Mouse (Mus musculus) liver, embryonic 13.5 days (tissue): ENCODE measurements around the gene Plcg1. TPM values are rescaled to one million over a fixed set of nuclear protein-coding genes. Genes with fewer than 3 reads are reported as not detected.

Experiments used
- ATAC-seq: fragments of 200-750 bp; cut with Nextera tagmentation; 2 replicates; pipeline ENCODE4 v1.8.0; 2017; ENCODE audit warnings: low read depth, mild to moderate bottlenecking, moderate number of reproducible peaks, moderate library complexity
- DNase-seq: peaks from one replicate; pipeline ENCODE4 v3.0.0; 2022
- H3K27ac ChIP-seq: fragments of 300-500 bp; sonication (generic); 2 replicates; pipeline ENCODE4 v1.5.1; 2015; ENCODE audit warnings: moderate library complexity, mild to moderate bottlenecking, inconsistent platforms
- H3K27me3 ChIP-seq: fragments of 300-500 bp; sonication (generic); 2 replicates; pipeline ENCODE4 v1.6.1; 2015; ENCODE audit warnings: mild to moderate bottlenecking, inconsistent platforms
- H3K36me3 ChIP-seq: fragments of 300-500 bp; sonication (generic); 2 replicates; pipeline ENCODE4 v1.6.1; 2015; ENCODE audit warnings: mild to moderate bottlenecking, inconsistent platforms
- H3K4me1 ChIP-seq: fragments of 300-500 bp; sonication (generic); replicated peaks from 2 replicates; pipeline ENCODE4 v1.6.1; 2015; ENCODE audit warnings: inconsistent platforms
- H3K4me2 ChIP-seq: fragments of 300-500 bp; sonication (generic); 2 replicates; pipeline ENCODE4 v1.6.1; 2015; ENCODE audit warnings: inconsistent platforms, mild to moderate bottlenecking, moderate library complexity
- H3K4me3 ChIP-seq: fragments of 300-500 bp; sonication (generic); replicated peaks from 2 replicates; pipeline ENCODE4 v1.5.1; 2015; ENCODE audit warnings: mild to moderate bottlenecking, inconsistent platforms
- H3K9ac ChIP-seq: fragments of 300-500 bp; sonication (generic); 2 replicates; pipeline ENCODE4 v1.6.1; 2015; ENCODE audit warnings: mild to moderate bottlenecking, inconsistent platforms
- H3K9me3 ChIP-seq: fragments of 300-500 bp; sonication (generic); replicated peaks from 2 replicates; pipeline ENCODE4 v1.6.1; 2016; ENCODE audit warnings: inconsistent platforms
- WGBS: fragments of 180-500 bp; shearing (Covaris S2); methylation state at CpG from one replicate; pipeline ENCODE4 v1.1.7; 2015; ENCODE audit not compliant: insufficient replicate concordance; 5-methylcytosine and 5-hydroxymethylcytosine counted together
- polyA plus RNA-seq: library from polyadenylated mRNA; unstranded; fragments of >200 nt; fragmentation: Nextera tagmentation; extraction: Ambion mirVana; gene quantifications from 2 replicates; pipeline ENCODE4 v1.2.1, GENCODE M21; 2015

Plcg1 gene
- polyA plus RNA-seq, 1 experiment from 2014 or later, result 5.2 TPM

DNA sequence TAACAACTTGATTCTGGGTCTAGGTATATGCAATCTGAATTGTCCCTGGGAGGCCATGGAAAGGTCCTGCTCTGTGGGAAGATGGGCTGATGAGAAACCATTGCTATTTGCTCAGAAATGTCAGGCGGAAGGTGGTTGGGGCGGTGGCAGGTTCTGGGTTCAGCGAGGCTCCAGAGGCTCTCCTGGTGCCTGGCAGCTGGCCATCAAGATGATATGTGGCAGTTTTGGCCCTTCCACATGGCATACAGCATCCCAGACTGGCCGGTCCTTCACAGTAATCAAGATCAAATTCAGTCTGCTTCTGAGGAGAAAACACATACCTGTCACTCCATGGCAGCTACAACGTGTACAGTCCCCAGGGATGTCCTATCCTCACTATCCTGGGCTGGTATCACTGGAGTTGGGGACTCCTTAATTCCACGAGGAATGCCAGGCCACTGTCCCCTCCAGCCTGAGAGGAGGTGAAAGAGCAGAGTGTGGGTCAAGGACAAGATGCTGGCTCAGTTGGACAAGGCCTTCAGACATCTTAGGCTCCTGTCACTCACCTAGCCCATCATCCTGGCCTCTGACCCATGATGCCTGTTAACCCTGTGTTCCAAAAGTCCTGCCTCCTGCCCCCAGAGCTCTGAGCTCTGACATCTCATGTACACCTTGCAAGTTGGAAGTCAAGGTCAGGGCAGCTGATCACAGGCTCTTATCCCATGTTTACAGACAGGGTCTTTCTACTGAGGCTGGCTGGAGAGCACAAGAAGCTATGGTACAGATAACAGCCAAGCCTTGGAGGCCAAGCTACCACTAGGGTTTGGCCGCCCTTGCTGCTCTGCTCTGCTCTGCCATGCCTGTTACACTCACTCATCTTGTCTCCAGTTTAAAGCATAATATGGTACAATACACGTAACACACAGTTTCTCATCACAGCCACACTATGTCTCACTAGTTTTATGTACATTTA, 40.5 kb downstream of the Plcg1 start:
- H3K4me3 ChIP-seq, result no peak overlapping the region
- no peak overlapping the region for H3K27ac ChIP-seq
- H3K9ac ChIP-seq, result no peak overlapping the region
- no peak overlapping the region for H3K4me2 ChIP-seq
- H3K27me3 ChIP-seq, result no peaks in the 10 kb centered on the region
- DNase-seq (no peak), ATAC-seq (no peak)
- 60% methylated on average over 8 of the region's 8 CpGs for WGBS
- no peaks in the 10 kb centered on the region for H3K4me1 ChIP-seq
- no peaks in the 10 kb centered on the region for H3K9me3 ChIP-seq
- no peaks in the 10 kb centered on the region for H3K36me3 ChIP-seq

DNA sequence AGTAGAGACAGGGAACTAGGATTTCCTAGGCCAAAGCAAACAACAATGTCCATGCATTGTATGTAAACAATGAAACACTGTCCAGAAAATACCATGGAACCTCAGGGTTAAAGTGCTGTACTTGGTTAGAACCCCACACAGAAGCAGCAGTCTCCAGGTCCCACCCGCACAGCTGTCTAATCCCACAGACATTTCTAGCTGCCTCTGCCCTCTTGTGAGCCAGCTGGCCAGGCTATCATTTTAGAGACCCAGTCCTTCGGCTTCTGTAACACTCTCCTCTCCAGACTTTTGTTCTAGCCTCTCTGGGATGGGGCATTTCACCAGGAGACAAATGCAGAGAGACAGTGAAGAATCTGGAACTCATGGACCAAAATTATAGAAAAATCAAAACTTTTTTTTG, 46.9 kb downstream of the Plcg1 start:
- no peak overlapping the region for H3K9ac ChIP-seq
- no peak overlapping the region for H3K27ac ChIP-seq
- no peaks in the 10 kb centered on the region for H3K4me1 ChIP-seq
- DNase-seq, result no peak
- no peak overlapping the region for H3K4me2 ChIP-seq
- no peaks in the 10 kb centered on the region for H3K36me3 ChIP-seq
- H3K4me3 ChIP-seq, result no peak overlapping the region
- WGBS, result 64% methylated on average over 2 of the region's 2 CpGs
- no peak for ATAC-seq
- no peaks in the 10 kb centered on the region for H3K27me3 ChIP-seq
- H3K9me3 ChIP-seq, result no peaks in the 10 kb centered on the region

DNA sequence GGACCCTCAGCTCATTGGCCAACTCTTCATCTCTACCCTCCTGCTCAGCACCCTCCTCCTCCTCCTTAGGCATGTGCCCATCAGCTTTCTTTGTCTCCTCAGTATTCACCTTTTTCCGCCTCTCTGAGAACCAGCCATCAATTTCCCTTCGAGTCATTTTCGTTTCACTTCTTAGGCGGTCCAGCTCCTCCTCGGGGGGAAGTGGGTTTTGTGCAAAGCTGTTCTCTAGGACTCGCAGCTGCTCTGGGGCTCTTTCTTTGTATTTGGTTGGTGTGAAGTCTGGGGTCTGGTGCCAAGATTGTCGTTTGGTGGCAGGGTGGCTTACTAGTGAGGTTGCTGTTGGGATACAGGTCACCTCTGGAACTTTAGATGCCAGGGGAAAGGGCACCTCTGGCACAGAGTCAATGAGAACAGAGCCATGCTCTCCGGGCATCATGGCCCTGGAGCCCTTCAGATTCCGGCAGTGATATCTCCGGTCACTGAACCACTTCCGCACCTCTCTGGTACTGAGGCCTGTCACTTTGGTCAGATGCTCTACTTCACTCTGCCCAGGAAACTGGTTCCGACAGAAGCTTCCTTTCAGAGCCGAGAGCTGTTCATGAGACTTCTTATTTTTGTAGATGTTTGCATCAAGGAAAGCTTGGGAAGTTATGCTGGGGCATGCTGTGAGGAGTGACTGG, 49.2 kb downstream of the Plcg1 start:
- H3K27ac ChIP-seq, result no peak overlapping the region
- no peak overlapping the region for H3K4me3 ChIP-seq
- H3K4me2 ChIP-seq, result no peak overlapping the region
- no peaks in the 10 kb centered on the region for H3K27me3 ChIP-seq
- 70% methylated on average over 13 of the region's 13 CpGs for WGBS
- no peak for ATAC-seq
- no peak overlapping the region for H3K9ac ChIP-seq
- H3K9me3 ChIP-seq, result no peaks in the 10 kb centered on the region
- H3K36me3 ChIP-seq, result no peaks in the 10 kb centered on the region
- H3K4me1 ChIP-seq, result no peaks in the 10 kb centered on the region
- DNase-seq, result no peak

DNA sequence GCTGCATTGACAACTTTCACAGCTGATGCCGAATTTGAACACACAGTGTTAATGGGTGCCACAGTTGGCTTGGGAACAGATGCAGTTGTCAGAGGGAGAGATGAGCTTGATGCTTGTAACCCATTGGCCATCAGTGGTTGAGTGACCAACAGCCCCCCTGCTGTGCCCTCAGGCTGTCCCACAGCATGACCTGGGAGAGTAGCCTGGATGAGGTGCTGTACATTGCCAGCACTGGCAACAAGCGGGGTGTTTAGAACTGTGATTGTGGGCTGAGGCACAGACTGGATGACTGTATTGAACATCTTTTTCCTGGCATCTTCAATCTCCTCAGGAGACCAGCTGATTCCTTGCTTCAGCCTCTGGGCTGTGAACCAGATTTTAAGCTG, 49.7 kb downstream of the Plcg1 start:
- WGBS, result 70% methylated on average over 2 of the region's 2 CpGs
- H3K9ac ChIP-seq, result no peak overlapping the region
- DNase-seq (no peak), ATAC-seq (no peak)
- no peaks in the 10 kb centered on the region for H3K9me3 ChIP-seq
- H3K27ac ChIP-seq, result no peak overlapping the region
- H3K4me1 ChIP-seq, result no peaks in the 10 kb centered on the region
- no peaks in the 10 kb centered on the region for H3K27me3 ChIP-seq
- H3K4me2 ChIP-seq, result no peak overlapping the region
- H3K4me3 ChIP-seq, result no peak overlapping the region
- no peaks in the 10 kb centered on the region for H3K36me3 ChIP-seq

DNA sequence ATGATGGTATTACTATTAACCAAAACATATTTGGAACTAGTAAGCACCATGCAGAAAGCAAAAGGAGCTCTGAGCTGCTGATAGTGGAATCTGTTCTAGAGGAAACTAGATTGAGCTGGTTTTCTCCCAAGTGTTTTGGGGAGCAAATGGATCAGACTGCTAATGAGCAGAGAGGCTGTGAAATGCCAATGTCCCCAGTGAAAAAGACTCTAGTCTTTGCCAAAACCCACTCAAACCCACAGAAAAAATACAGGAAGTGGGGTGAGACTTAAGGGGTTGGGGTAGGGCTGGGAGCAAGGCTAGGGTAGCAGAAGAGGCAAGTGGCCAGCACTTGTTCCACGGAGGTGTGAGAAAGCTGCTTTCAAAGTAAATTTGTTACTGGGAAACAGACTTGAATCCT, 55.2 kb downstream of the Plcg1 start:
- ATAC-seq (no peak), DNase-seq (no peak)
- Histone ChIP-seq H3K27me3 (no peaks in the 10 kb centered on the region), H3K9me3 (no peaks in the 10 kb centered on the region), H3K27ac (no peak overlapping the region), H3K36me3 (no peaks in the 10 kb centered on the region), H3K4me2 (no peak overlapping the region), H3K4me3 (no peak overlapping the region), H3K4me1 (no peaks in the 10 kb centered on the region), H3K9ac (no peak overlapping the region)
- WGBS, result 57% methylated on average over 1 of the region's 1 CpGs

DNA sequence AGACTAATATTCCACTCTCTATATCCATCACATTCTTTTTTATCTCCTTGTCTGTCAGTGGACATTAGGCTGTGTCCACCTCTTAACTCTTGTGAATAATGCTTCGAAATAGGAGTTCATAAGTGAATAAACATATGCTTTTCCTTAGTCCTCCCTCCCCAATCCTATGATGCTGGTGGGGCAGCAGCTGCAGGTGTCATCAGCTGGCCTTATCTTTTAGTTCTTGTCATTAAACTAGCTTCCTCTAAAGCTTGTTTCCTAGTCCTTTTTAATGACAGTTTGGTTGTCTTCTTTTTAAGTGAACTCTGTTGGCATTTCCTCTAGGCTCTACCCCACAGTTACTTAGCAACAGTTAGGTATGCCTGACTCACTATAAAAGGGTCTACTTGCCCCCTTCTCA, 57.9 kb downstream of the Plcg1 start:
- Histone ChIP-seq H3K4me2 (no peak overlapping the region), H3K27ac (no peak overlapping the region), H3K4me3 (no peak overlapping the region), H3K9ac (no peak overlapping the region), H3K27me3 (no peaks in the 10 kb centered on the region), H3K36me3 (no peaks in the 10 kb centered on the region), H3K9me3 (no peaks in the 10 kb centered on the region), H3K4me1 (no peaks in the 10 kb centered on the region)
- DNase-seq, result no peak
- no peak for ATAC-seq
- WGBS, result 49% methylated on average over 1 of the region's 1 CpGs

DNA sequence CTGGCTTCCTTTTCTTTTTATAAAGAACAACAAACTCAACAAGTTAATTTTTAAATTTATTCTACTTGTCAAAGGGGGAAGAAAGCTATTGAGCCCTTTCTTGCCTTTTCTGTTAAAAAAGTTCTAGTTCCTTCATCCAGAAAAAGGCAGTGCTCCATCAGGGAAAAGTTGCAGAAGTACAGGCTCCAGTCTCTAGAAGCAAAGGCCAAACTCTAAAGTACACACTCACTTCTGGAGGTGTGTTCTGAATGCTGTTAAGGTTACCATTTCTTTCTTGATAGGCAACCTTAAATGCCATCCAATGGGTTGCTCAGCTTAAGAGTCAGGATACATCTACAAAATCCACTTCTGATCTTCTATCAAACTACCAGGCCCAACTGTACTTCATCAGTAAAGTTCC, 58.6 kb downstream of the Plcg1 start:
- Histone ChIP-seq H3K27me3 (no peaks in the 10 kb centered on the region), H3K4me3 (no peak overlapping the region), H3K4me2 (no peak overlapping the region), H3K9ac (no peak overlapping the region), H3K36me3 (no peaks in the 10 kb centered on the region), H3K27ac (no peak overlapping the region), H3K4me1 (no peaks in the 10 kb centered on the region), H3K9me3 (no peaks in the 10 kb centered on the region)
- DNase-seq (no peak), ATAC-seq (no peak)

DNA sequence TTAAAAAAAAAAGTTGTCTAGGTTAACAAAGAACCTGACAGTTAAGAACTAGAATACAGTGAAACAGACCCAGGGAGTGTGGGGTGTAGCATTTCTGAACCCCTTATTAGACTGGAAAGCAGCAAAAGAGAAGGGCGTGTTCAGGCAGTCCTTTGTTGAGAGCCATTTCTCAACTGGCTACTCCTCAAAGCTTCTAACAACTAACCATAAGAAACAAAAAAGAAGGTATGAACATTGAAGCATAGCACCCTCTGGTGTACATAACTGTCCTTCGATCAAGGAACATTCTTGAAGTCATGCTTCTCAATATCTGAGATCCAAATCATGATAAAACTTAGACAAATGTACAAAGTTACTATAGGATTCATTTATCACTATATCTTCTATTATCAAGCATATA, 62.0 kb downstream of the Plcg1 start:
- Histone ChIP-seq H3K9me3 (no peaks in the 10 kb centered on the region), H3K4me1 (no peaks in the 10 kb centered on the region), H3K4me3 (no peak overlapping the region), H3K4me2 (no peak overlapping the region), H3K36me3 (no peaks in the 10 kb centered on the region), H3K27ac (no peak overlapping the region), H3K9ac (no peak overlapping the region), H3K27me3 (no peaks in the 10 kb centered on the region)
- WGBS, result 50% methylated on average over 2 of the region's 2 CpGs
- no peak for DNase-seq
- no peak for ATAC-seq

DNA sequence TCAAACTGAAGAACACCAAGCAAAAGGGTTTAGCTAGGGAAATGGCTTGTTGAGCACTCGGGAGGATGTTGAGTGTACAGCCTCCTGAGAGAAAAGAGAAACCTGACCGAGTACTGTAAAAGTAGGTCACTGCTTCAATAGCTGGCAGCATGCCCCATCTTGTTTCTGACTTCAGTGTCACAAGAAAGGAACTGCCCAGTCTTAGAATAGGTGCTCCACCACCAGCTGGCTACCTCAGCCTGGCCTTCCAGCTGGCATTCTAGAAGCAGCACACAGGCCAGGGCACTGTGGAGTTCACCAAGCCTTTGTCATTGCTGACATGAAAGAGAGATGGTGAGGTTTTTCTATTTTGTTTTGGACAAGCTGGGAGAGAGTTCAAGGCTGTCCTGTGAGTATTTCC, 65.9 kb downstream of the Plcg1 start:
- Histone ChIP-seq H3K9ac (no peak overlapping the region), H3K4me2 (no peak overlapping the region), H3K27me3 (no peaks in the 10 kb centered on the region), H3K4me3 (no peak overlapping the region), H3K36me3 (no peaks in the 10 kb centered on the region), H3K27ac (no peak overlapping the region), H3K9me3 (no peaks in the 10 kb centered on the region), H3K4me1 (no peaks in the 10 kb centered on the region)
- 53% methylated on average over 2 of the region's 2 CpGs for WGBS
- no peak for DNase-seq
- ATAC-seq, result no peak

DNA sequence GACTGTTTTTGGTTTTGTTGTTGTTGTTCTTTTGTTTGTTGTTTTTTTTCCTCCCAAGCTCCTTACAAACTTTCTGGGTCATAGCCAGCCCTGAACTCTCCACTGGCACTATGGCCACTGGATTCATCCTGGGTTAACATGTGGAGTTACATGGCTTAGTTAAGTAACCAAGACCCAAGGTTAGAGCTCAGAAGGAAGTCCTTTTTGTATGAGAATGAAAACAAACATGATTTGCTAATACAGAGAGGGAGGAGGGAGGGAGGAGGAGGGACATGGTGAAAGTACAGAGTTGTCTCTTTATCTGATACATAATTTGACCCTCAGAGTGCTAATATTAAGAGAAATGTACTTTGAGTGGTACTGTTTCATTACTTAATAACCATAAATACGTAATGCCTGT, 67.1 kb downstream of the Plcg1 start:
- no peaks in the 10 kb centered on the region for H3K27me3 ChIP-seq
- H3K4me2 ChIP-seq, result no peak overlapping the region
- H3K9ac ChIP-seq, result no peak overlapping the region
- no peak overlapping the region for H3K4me3 ChIP-seq
- whole genome bisulfite sequencing, result 74% methylated on average over 1 of the region's 1 CpGs
- ATAC-seq (no peak), DNase-seq (no peak)
- H3K36me3 ChIP-seq, result no peaks in the 10 kb centered on the region
- H3K27ac ChIP-seq, result no peak overlapping the region
- no peaks in the 10 kb centered on the region for H3K4me1 ChIP-seq
- no peaks in the 10 kb centered on the region for H3K9me3 ChIP-seq

DNA sequence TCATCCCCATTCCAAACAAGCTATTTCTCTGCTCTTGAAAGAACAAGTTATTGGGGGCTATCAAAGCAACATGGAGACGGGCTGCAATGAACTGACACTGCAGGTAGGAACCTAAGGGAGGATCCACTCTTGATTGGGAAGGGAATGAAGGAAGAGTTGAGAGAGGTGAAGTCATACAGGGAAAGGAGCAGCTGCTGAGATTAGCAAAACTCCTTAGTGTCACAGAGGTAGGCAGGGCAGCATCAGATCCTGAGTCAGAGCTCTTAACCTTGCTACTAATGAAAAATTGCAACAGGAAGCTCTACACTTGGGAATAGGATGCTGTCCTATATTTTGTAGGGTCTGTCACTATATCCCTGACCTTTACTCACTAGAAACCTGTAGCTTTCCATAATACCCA, 69.9 kb downstream of the Plcg1 start:
- Histone ChIP-seq H3K4me2 (no peak overlapping the region), H3K27me3 (no peaks in the 10 kb centered on the region), H3K9me3 (no peaks in the 10 kb centered on the region), H3K36me3 (no peaks in the 10 kb centered on the region), H3K4me1 (no peaks in the 10 kb centered on the region), H3K4me3 (no peak overlapping the region), H3K27ac (no peak overlapping the region), H3K9ac (no peak overlapping the region)
- DNase-seq (no peak), ATAC-seq (no peak)
- 62% methylated on average over 1 of the region's 1 CpGs for WGBS

DNA sequence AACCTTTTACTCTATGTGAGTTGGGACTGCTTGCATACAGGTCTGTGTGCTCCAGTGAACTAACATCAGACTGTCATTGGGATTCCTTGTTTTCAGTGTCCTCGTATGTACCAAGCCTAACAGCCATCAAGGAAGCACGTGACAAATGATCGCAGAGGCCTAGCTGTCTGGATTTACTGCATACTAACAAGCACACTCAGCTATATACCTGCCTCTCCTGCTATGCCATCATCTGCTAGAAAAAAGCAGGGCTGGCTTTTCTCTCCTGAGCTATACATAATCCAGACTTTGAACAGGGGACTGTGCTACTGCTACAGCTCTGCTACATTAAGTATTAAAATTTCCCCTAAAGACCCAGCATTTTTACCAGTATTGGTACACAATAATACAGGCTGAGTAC, 71.2 kb downstream of the Plcg1 start:
- Histone ChIP-seq H3K4me1 (no peaks in the 10 kb centered on the region), H3K27ac (no peak overlapping the region), H3K4me2 (no peak overlapping the region), H3K9me3 (no peaks in the 10 kb centered on the region), H3K36me3 (no peaks in the 10 kb centered on the region), H3K9ac (no peak overlapping the region), H3K4me3 (no peak overlapping the region), H3K27me3 (no peaks in the 10 kb centered on the region)
- WGBS, result 85% methylated on average over 3 of the region's 3 CpGs
- DNase-seq, result no peak
- ATAC-seq, result no peak
